Mouse (Mus musculus) right cerebral cortex, adult 18-20 months (tissue): ENCODE measurements around the gene Chrd.

Experiments
- DNase-seq: peaks from one replicate; pipeline ENCODE4 v3.0.0; 2022; ENCODE audit warnings: mixed read lengths

The Chrd gene

GRCm38 (mm10) chr16:20710810-20711209, 22.1 kb upstream of the Chrd start:
- no peak for DNase-seq

GRCm38 (mm10) chr16:20712190-20712589, 20.7 kb upstream of the Chrd start:
- no peak for DNase-seq

GRCm38 (mm10) chr16:20712889-20713288, 20.0 kb upstream of the Chrd start:
- DNase-seq: no peak

GRCm38 (mm10) chr16:20714307-20715080, 18.4 kb upstream of the Chrd start:
- no peak for DNase-seq

GRCm38 (mm10) chr16:20715161-20715560, 17.8 kb upstream of the Chrd start:
- DNase-seq: no peak

- no peak for DNase-seq
Observed at GRCm38 (mm10) chr16:20715566-20715965, 17.4 kb upstream of the Chrd start.

- DNase-seq: peak; percentile 86
Observed at GRCm38 (mm10) chr16:20715976-20716840, 16.7 kb upstream of the Chrd start.

GRCm38 (mm10) chr16:20716841-20717180, 16.1 kb upstream of the Chrd start:
- no peak for DNase-seq

GRCm38 (mm10) chr16:20717181-20717977, 15.5 kb upstream of the Chrd start, which contains the start of the genes Polr2h and Clcn2:
Polr2h (plus strand) TSS chr16:20717665.
Clcn2 (minus strand) TSS chr16:20717746.
- peak; percentile 99 for DNase-seq

- no peak for DNase-seq
Observed at GRCm38 (mm10) chr16:20717978-20718670, 14.8 kb upstream of the Chrd start.

- DNase-seq: no peak
Observed at GRCm38 (mm10) chr16:20721808-20722207, 11.1 kb upstream of the Chrd start.

GRCm38 (mm10) chr16:20722736-20723135, 10.2 kb upstream of the Chrd start:
- no peak for DNase-seq

- DNase-seq: no peak
Observed at GRCm38 (mm10) chr16:20723247-20723646, 9.7 kb upstream of the Chrd start.

GRCm38 (mm10) chr16:20724338-20724748, 8.6 kb upstream of the Chrd start:
- DNase-seq: no peak

GRCm38 (mm10) chr16:20725321-20725720, 7.6 kb upstream of the Chrd start:
- DNase-seq: no peak

- DNase-seq: no peak
Observed at GRCm38 (mm10) chr16:20725750-20726149, 7.2 kb upstream of the Chrd start.

GRCm38 (mm10) chr16:20726384-20726783, 6.5 kb upstream of the Chrd start:
- DNase-seq: no peak

- DNase-seq: no peak
Observed at GRCm38 (mm10) chr16:20730293-20730711, 2.6 kb upstream of the Chrd start.

GRCm38 (mm10) chr16:20731688-20732087, 1.2 kb upstream of the Chrd start:
- peak; percentile 67 for DNase-seq

- DNase-seq: no peak
Observed at GRCm38 (mm10) chr16:20732251-20732924, 539 bp upstream of the Chrd start.
